Mouse (Mus musculus) olfactory bulb, adult 2 months (tissue): ENCODE measurements around the gene Cfb.

Experiments used
- CTCF ChIP-seq: fragments of 200-500 bp; IDR thresholded peaks from 2 replicates; pipeline ENCODE4 v1.5.1; 2012; ENCODE audit warnings: low read depth, mild to moderate bottlenecking, low read length, moderate library complexity; ENCODE audit not compliant: insufficient read depth
- POLR2A ChIP-seq: fragments of 200-500 bp; IDR thresholded peaks from 2 replicates; pipeline ENCODE4 v1.6.1; 2012; ENCODE audit warnings: mild to moderate bottlenecking, low read depth, low read length, moderate library complexity; ENCODE audit not compliant: insufficient read depth

GRCm38 (mm10) chr17:34854761-34855160 is 7.6 kb downstream of the Cfb start:
- no peak for TF ChIP-seq POLR2A
- no peak for TF ChIP-seq CTCF
